Mouse (Mus musculus): ENCODE results near the gene Tmem222. TPM values are rescaled to one million over a fixed set of nuclear protein-coding genes. Genes with fewer than 3 reads are reported as not detected.

Gene Tmem222
- polyA plus RNA-seq, 2 experiments, result 31.6 to 36.4 TPM

- ATAC-seq (ENCODE audit: insufficient read depth), result no peak
- TF ChIP-seq CTCF (IDR thresholded peaks at IDR 0.05; ENCODE audit: low read depth), result peak; percentile 99
- TF ChIP-seq EP300 (IDR thresholded peaks at IDR 0.05; ENCODE audit: low read depth), result no peak
- no peak for DNase-seq (ENCODE audit: low read depth in 3 of 3, low spot score in 3 of 3)
- Histone ChIP-seq H3K4me1 (replicated peaks; ENCODE audit: control insufficient read depth in 2 of 2, insufficient read depth in 2 of 2, low read length in 1 of 2) (peaks cover 0 to 4% of the 10 kb centered on the region in 2 experiments; a peak in 2 of 4 replicates), H3K36me3 (replicated peaks; ENCODE audit: control insufficient read depth, insufficient read depth, low read depth) (no peaks in the 10 kb centered on the region), H3K27ac (no peak overlapping the region), H3K4me2 (ENCODE audit: low read depth) (no peak overlapping the region), H3K4me3 (ENCODE audit: insufficient read depth in 1 of 2, low read depth in 2 of 2, low read length in 2 of 2) (no peak overlapping the region), H3K9me3 (ENCODE audit: control insufficient read depth, low read length) (no peaks in the 10 kb centered on the region), H3K27me3 (ENCODE audit: control insufficient read depth, insufficient read depth, low read length) (peaks cover 33% of the 10 kb centered on the region), H3K9ac (replicated peaks) (no peak overlapping the region)
- 5% methylated on average over 5 of the region's 5 CpGs for WGBS (ENCODE audit: insufficient replicate concordance)
Observed at GRCm38 (mm10) chr4:133217641-133218040, 60.0 kb downstream of the Tmem222 start.

Other genes starting within 250 kb of the Tmem222 start
- gene Wasf2, start 147.3 kb downstream of the Tmem222 start, polyA plus RNA-seq (2012; rRNA removed), result 11.4 and 12.0 TPM in 2 replicates
- 31.4 and 33.9 TPM in 2 replicates for gene Wasf2, start 147.3 kb downstream of the Tmem222 start, polyA plus RNA-seq (2014; fragmentation: Nextera tagmentation; extraction: Ambion mirVana)
- 0.05 and 0.06 TPM in 2 replicates for gene Cd164l2, start 65.7 kb downstream of the Tmem222 start, polyA plus RNA-seq (2012; rRNA removed)
- not detected in 2 replicates for gene Cd164l2, start 65.7 kb downstream of the Tmem222 start, polyA plus RNA-seq (2014; fragmentation: Nextera tagmentation; extraction: Ambion mirVana)
- gene Gpr3, start 65.3 kb downstream of the Tmem222 start, polyA plus RNA-seq (2012; rRNA removed), result 0.02 TPM in 1 of 2 replicates, not detected in the other
- gene Gpr3, start 65.3 kb downstream of the Tmem222 start, polyA plus RNA-seq (2014; fragmentation: Nextera tagmentation; extraction: Ambion mirVana), result not detected in 2 replicates
- gene Map3k6, start 37.0 kb downstream of the Tmem222 start, polyA plus RNA-seq (2012; rRNA removed), result 2.0 and 2.4 TPM in 2 replicates
- gene Map3k6, start 37.0 kb downstream of the Tmem222 start, polyA plus RNA-seq (2014; fragmentation: Nextera tagmentation; extraction: Ambion mirVana), result 1.2 and 1.5 TPM in 2 replicates
- gene Sytl1, start 14.7 kb downstream of the Tmem222 start, polyA plus RNA-seq (2012; rRNA removed), result 0.52 and 0.56 TPM in 2 replicates
- 0.48 and 0.80 TPM in 2 replicates for gene Sytl1, start 14.7 kb downstream of the Tmem222 start, polyA plus RNA-seq (2014; fragmentation: Nextera tagmentation; extraction: Ambion mirVana)
- gene Wdtc1, start 75.7 kb upstream of the Tmem222 start, polyA plus RNA-seq (2012; rRNA removed), result 6.4 and 7.0 TPM in 2 replicates
- gene Wdtc1, start 75.7 kb upstream of the Tmem222 start, polyA plus RNA-seq (2014; fragmentation: Nextera tagmentation; extraction: Ambion mirVana), result 7.3 and 9.1 TPM in 2 replicates
- 6.7 and 7.6 TPM in 2 replicates for gene Slc9a1, start 91.9 kb upstream of the Tmem222 start, polyA plus RNA-seq (2012; rRNA removed)
- 2.1 and 2.3 TPM in 2 replicates for gene Slc9a1, start 91.9 kb upstream of the Tmem222 start, polyA plus RNA-seq (2014; fragmentation: Nextera tagmentation; extraction: Ambion mirVana)
- 0.02 and 0.05 TPM in 2 replicates for gene Tent5b, start 202.3 kb upstream of the Tmem222 start, polyA plus RNA-seq (2012; rRNA removed)
- not detected in 2 replicates for gene Tent5b, start 202.3 kb upstream of the Tmem222 start, polyA plus RNA-seq (2014; fragmentation: Nextera tagmentation; extraction: Ambion mirVana)
- gene Trnp1, start 220.8 kb upstream of the Tmem222 start, polyA plus RNA-seq (2012; rRNA removed), result 0.04 TPM in 1 of 2 replicates, not detected in the other
- not detected in 2 replicates for gene Trnp1, start 220.8 kb upstream of the Tmem222 start, polyA plus RNA-seq (2014; fragmentation: Nextera tagmentation; extraction: Ambion mirVana)
- gene Kdf1, start 241.2 kb upstream of the Tmem222 start, polyA plus RNA-seq (2012; rRNA removed), result 0.18 and 0.43 TPM in 2 replicates
- 0.48 and 0.53 TPM in 2 replicates for gene Kdf1, start 241.2 kb upstream of the Tmem222 start, polyA plus RNA-seq (2014; fragmentation: Nextera tagmentation; extraction: Ambion mirVana)